Mouse (Mus musculus): Measurements from ENCODE around the gene Cyp2j6.

DNA sequence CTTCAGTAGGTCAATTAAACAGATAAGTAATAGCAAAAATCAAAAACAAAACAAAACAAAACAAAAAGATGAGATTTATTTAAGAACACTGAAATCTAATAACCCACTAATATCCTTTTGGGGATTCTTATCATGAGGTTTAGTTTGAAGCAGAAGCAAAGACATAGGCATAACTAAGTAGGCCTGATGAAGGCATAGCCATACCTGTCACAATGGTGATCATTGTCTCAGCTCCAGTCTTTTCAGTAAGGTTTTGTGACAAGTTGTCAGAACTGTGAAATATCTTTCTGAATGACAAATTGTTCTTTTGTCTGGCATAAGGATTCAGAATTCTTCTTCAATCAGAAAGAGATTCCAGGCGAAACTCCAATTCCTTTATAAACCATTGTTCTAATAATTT lies 6.3 kb upstream of the Cyp2j6 start:
- no peak for TF ChIP-seq CTCF (IDR thresholded peaks at IDR 0.05; ENCODE audit: low read depth, low read length)
- TF ChIP-seq POLR2A (IDR thresholded peaks at IDR 0.05; ENCODE audit: extremely low read depth, insufficient read depth, low read length): no peak

All from liver, adult 2 months (tissue).